Mouse (Mus musculus): ENCODE data around the gene Mpdu1. TPM values are rescaled to one million over a fixed set of nuclear protein-coding genes. Genes with fewer than 3 reads are reported as not detected.

Gene Mpdu1
- polyA plus RNA-seq, 1 experiment: 135 TPM

GRCm38 (mm10) chr11:69656065-69656455 is 6.4 kb downstream of the Mpdu1 start:
- peaks cover 48% of the 10 kb centered on the region for H3K36me3 ChIP-seq (ENCODE audit: control insufficient read depth, insufficient read depth, low read length)

GRCm38 (mm10) chr11:69655264-69656064 is 7.0 kb downstream of the Mpdu1 start, which contains the start of gene Sox15:
Sox15 (plus strand) TSS chr11:69655314.
- peak; percentile 68 for TF ChIP-seq CTCF (IDR thresholded peaks at IDR 0.05; ENCODE audit: extremely low read depth, insufficient read length, insufficient replicate concordance, low read depth, low read length)
- TF ChIP-seq POLR2A (IDR thresholded peaks at IDR 0.05; ENCODE audit: low read depth, low read length): no peak
- Histone ChIP-seq H3K27ac (ENCODE audit: insufficient read depth, low read depth, low read length) (no peak within 1 kb of the TSS), H3K36me3 (ENCODE audit: control insufficient read depth, insufficient read depth, low read length) (peaks cover 54% of the 10 kb centered on the region), H3K4me1 (ENCODE audit: control insufficient read depth, insufficient read depth, insufficient read length, low read length) (no peaks in the 10 kb centered on the region), H3K4me3 (ENCODE audit: low read depth, low read length) (no peak within 1 kb of the TSS), H3K27me3 (ENCODE audit: control insufficient read depth, insufficient read depth, low read length) (no peaks in the 10 kb centered on the region)
- WGBS: 53% methylated on average over 34 of the region's 34 CpGs

More at GRCm38 (mm10) chr11:69656065-69656455, 6.4 kb downstream of the Mpdu1 start:
- Histone ChIP-seq H3K4me3 (ENCODE audit: low read depth, low read length) (no peak overlapping the region), H3K4me1 (ENCODE audit: control insufficient read depth, insufficient read depth, insufficient read length, low read length) (no peaks in the 10 kb centered on the region), H3K27me3 (ENCODE audit: control insufficient read depth, insufficient read depth, low read length) (no peaks in the 10 kb centered on the region), H3K27ac (ENCODE audit: insufficient read depth, low read depth, low read length) (no peak overlapping the region)
- no peak for TF ChIP-seq POLR2A (IDR thresholded peaks at IDR 0.05; ENCODE audit: low read depth, low read length)
- no peak for TF ChIP-seq CTCF (IDR thresholded peaks at IDR 0.05; ENCODE audit: extremely low read depth, insufficient read length, insufficient replicate concordance, low read depth, low read length)
- 57% methylated on average over 5 of the region's 5 CpGs for WGBS

GRCm38 (mm10) chr11:69654760-69655159 is 7.7 kb downstream of the Mpdu1 start:
- Histone ChIP-seq H3K27ac (ENCODE audit: insufficient read depth, low read depth, low read length) (no peak overlapping the region), H3K4me3 (ENCODE audit: low read depth, low read length) (no peak overlapping the region), H3K36me3 (ENCODE audit: control insufficient read depth, insufficient read depth, low read length) (peaks cover 61% of the 10 kb centered on the region), H3K27me3 (ENCODE audit: control insufficient read depth, insufficient read depth, low read length) (no peaks in the 10 kb centered on the region), H3K4me1 (ENCODE audit: control insufficient read depth, insufficient read depth, insufficient read length, low read length) (no peaks in the 10 kb centered on the region)
- TF ChIP-seq POLR2A (IDR thresholded peaks at IDR 0.05; ENCODE audit: low read depth, low read length) (no peak), CTCF (IDR thresholded peaks at IDR 0.05; ENCODE audit: extremely low read depth, insufficient read length, insufficient replicate concordance, low read depth, low read length) (no peak)
- 41% methylated on average over 9 of the region's 9 CpGs for WGBS

- no peaks in the 10 kb centered on the region for H3K4me1 ChIP-seq (ENCODE audit: control insufficient read depth, insufficient read depth, insufficient read length, low read length)
- WGBS: 72% methylated on average over 5 of the region's 5 CpGs
- no peak overlapping the region for H3K4me3 ChIP-seq (ENCODE audit: low read depth, low read length)
- TF ChIP-seq CTCF (IDR thresholded peaks at IDR 0.05; ENCODE audit: extremely low read depth, insufficient read length, insufficient replicate concordance, low read depth, low read length) (no peak), POLR2A (IDR thresholded peaks at IDR 0.05; ENCODE audit: low read depth, low read length) (no peak)
- H3K27me3 ChIP-seq (ENCODE audit: control insufficient read depth, insufficient read depth, low read length): no peaks in the 10 kb centered on the region
- no peak overlapping the region for H3K27ac ChIP-seq (ENCODE audit: insufficient read depth, low read depth, low read length)
- H3K36me3 ChIP-seq (ENCODE audit: control insufficient read depth, insufficient read depth, low read length): peaks cover 66% of the 10 kb centered on the region
Measured at GRCm38 (mm10) chr11:69653399-69653798, 9.0 kb downstream of the Mpdu1 start.

- TF ChIP-seq CTCF (IDR thresholded peaks at IDR 0.05; ENCODE audit: extremely low read depth, insufficient read length, insufficient replicate concordance, low read depth, low read length) (no peak), POLR2A (IDR thresholded peaks at IDR 0.05; ENCODE audit: low read depth, low read length) (no peak)
- Histone ChIP-seq H3K27ac (ENCODE audit: insufficient read depth, low read depth, low read length) (no peak overlapping the region), H3K27me3 (ENCODE audit: control insufficient read depth, insufficient read depth, low read length) (no peaks in the 10 kb centered on the region), H3K36me3 (ENCODE audit: control insufficient read depth, insufficient read depth, low read length) (peaks cover 76% of the 10 kb centered on the region), H3K4me1 (ENCODE audit: control insufficient read depth, insufficient read depth, insufficient read length, low read length) (no peaks in the 10 kb centered on the region), H3K4me3 (ENCODE audit: low read depth, low read length) (no peak overlapping the region)
- WGBS: 76% methylated on average over 5 of the region's 5 CpGs
Measured at GRCm38 (mm10) chr11:69645860-69646259, 16.6 kb downstream of the Mpdu1 start.

- WGBS: 39% methylated on average over 3 of the region's 3 CpGs
- Histone ChIP-seq H3K4me1 (ENCODE audit: control insufficient read depth, insufficient read depth, insufficient read length, low read length) (no peaks in the 10 kb centered on the region), H3K36me3 (ENCODE audit: control insufficient read depth, insufficient read depth, low read length) (peaks cover 16% of the 10 kb centered on the region), H3K27me3 (ENCODE audit: control insufficient read depth, insufficient read depth, low read length) (no peaks in the 10 kb centered on the region), H3K4me3 (ENCODE audit: low read depth, low read length) (no peak overlapping the region), H3K27ac (ENCODE audit: insufficient read depth, low read depth, low read length) (no peak overlapping the region)
- TF ChIP-seq POLR2A (IDR thresholded peaks at IDR 0.05; ENCODE audit: low read depth, low read length) (no peak), CTCF (IDR thresholded peaks at IDR 0.05; ENCODE audit: extremely low read depth, insufficient read length, insufficient replicate concordance, low read depth, low read length) (no peak)
Measured at GRCm38 (mm10) chr11:69635471-69635870, 27.0 kb downstream of the Mpdu1 start.

- no peak for TF ChIP-seq CTCF (IDR thresholded peaks at IDR 0.05; ENCODE audit: extremely low read depth, insufficient read length, insufficient replicate concordance, low read depth, low read length)
- no peak for TF ChIP-seq POLR2A (IDR thresholded peaks at IDR 0.05; ENCODE audit: low read depth, low read length)
- Histone ChIP-seq H3K4me3 (ENCODE audit: low read depth, low read length) (peak overlapping the region; percentile 86), H3K27ac (ENCODE audit: insufficient read depth, low read depth, low read length) (peak overlapping the region; percentile 26; the same call in 1 of the 2 replicates), H3K4me1 (ENCODE audit: control insufficient read depth, insufficient read depth, insufficient read length, low read length) (no peaks in the 10 kb centered on the region), H3K27me3 (ENCODE audit: control insufficient read depth, insufficient read depth, low read length) (no peaks in the 10 kb centered on the region), H3K36me3 (ENCODE audit: control insufficient read depth, insufficient read depth, low read length) (peaks cover 2% of the 10 kb centered on the region)
- under 1% methylated on average over 50 of the region's 50 CpGs for WGBS
Measured at GRCm38 (mm10) chr11:69633128-69633866, 29.1 kb downstream of the Mpdu1 start.

Measured in small intestine, adult 2 months (tissue).